Mouse (Mus musculus) kidney, postnatal 4 days (tissue): ENCODE results near the gene Wdr95.

Source experiments
- DNase-seq, 2 experiments: peaks; one replicate each; pipeline ENCODE4 v3.0.0; 2021; ENCODE audit warnings: mixed read lengths in 2 of 2

Wdr95 gene

GRCm38 (mm10) chr5:149634409-149635035 is 106.0 kb downstream of the Wdr95 start:
- DNase-seq: no peak

- peak in 1 of 2 experiments; percentile 61 for DNase-seq
Measured at GRCm38 (mm10) chr5:149635556-149635955, 107.1 kb downstream of the Wdr95 start.

- DNase-seq: peak; percentile 97 to 98
Measured at GRCm38 (mm10) chr5:149636075-149636920, 107.8 kb downstream of the Wdr95 start, which contains the start of gene Hsph1. TSS of gene Hsph1 (minus strand) at chr5:149636376.

GRCm38 (mm10) chr5:149637306-149637705 is 108.8 kb downstream of the Wdr95 start:
- DNase-seq: no peak

GRCm38 (mm10) chr5:149641277-149641892 is 112.9 kb downstream of the Wdr95 start:
- no peak for DNase-seq

GRCm38 (mm10) chr5:149642366-149642765 is 113.9 kb downstream of the Wdr95 start:
- DNase-seq: peak; percentile 19 to 52

GRCm38 (mm10) chr5:149642783-149643509 is 114.5 kb downstream of the Wdr95 start:
- DNase-seq: no peak

GRCm38 (mm10) chr5:149647367-149648115 is 119.1 kb downstream of the Wdr95 start:
- no peak for DNase-seq

GRCm38 (mm10) chr5:149648196-149648595 is 119.7 kb downstream of the Wdr95 start:
- DNase-seq: peak in 1 of 2 experiments; percentile 10

GRCm38 (mm10) chr5:149648895-149649406 is 120.5 kb downstream of the Wdr95 start:
- DNase-seq: no peak

GRCm38 (mm10) chr5:149649499-149650178 is 121.2 kb downstream of the Wdr95 start:
- no peak for DNase-seq

- DNase-seq: no peak
Measured at GRCm38 (mm10) chr5:149650179-149650553, 121.7 kb downstream of the Wdr95 start.

- DNase-seq: no peak
Measured at GRCm38 (mm10) chr5:149655636-149656035, 127.2 kb downstream of the Wdr95 start.

- no peak for DNase-seq
Measured at GRCm38 (mm10) chr5:149658022-149658421, 129.5 kb downstream of the Wdr95 start.

- no peak for DNase-seq
Measured at GRCm38 (mm10) chr5:149658741-149659413, 130.4 kb downstream of the Wdr95 start.

- DNase-seq: no peak
Measured at GRCm38 (mm10) chr5:149659414-149659780, 130.9 kb downstream of the Wdr95 start.

GRCm38 (mm10) chr5:149661428-149661827 is 132.9 kb downstream of the Wdr95 start:
- no peak for DNase-seq
